Mouse (Mus musculus) urinary bladder, postnatal 25 days (tissue): Measurements from ENCODE around the gene Serpina6.
"Not testable (repeated sequence)": the region's sequence is repeated elsewhere in the genome, so short reads cannot be mapped to it uniquely, and the experiment has no call there.

ENCODE experiments used
- DNase-seq: peaks from one replicate; pipeline ENCODE4 v3.0.0; 2022; ENCODE audit warnings: low spot score

Serpina6 gene

GRCm38 (mm10) chr12:103656848-103657626 is at the start of gene Serpina6:
TSS of gene Serpina6 (minus strand) at chr12:103657212.
- no peak for DNase-seq

- no peak for DNase-seq
Observed at GRCm38 (mm10) chr12:103706113-103706512, 49.1 kb upstream of the Serpina6 start.

- DNase-seq = no peak
Observed at GRCm38 (mm10) chr12:103705547-103705946, 48.5 kb upstream of the Serpina6 start.

- no peak for DNase-seq
Observed at GRCm38 (mm10) chr12:103700144-103700750, 43.2 kb upstream of the Serpina6 start.

- DNase-seq = no peak
Observed at GRCm38 (mm10) chr12:103695429-103695828, 38.4 kb upstream of the Serpina6 start, which contains the start of gene Serpina1f. TSS of gene Serpina1f (minus strand) at chr12:103695529.

GRCm38 (mm10) chr12:103688221-103688814 is 31.3 kb upstream of the Serpina6 start:
- DNase-seq = no peak

- no peak for DNase-seq
Observed at GRCm38 (mm10) chr12:103687021-103687420, 30.0 kb upstream of the Serpina6 start.

- DNase-seq = no peak
Observed at GRCm38 (mm10) chr12:103686050-103686449, 29.0 kb upstream of the Serpina6 start.

GRCm38 (mm10) chr12:103685386-103685785 is 28.4 kb upstream of the Serpina6 start:
- no peak for DNase-seq

GRCm38 (mm10) chr12:103683775-103684174 is 26.8 kb upstream of the Serpina6 start:
- no peak for DNase-seq

- DNase-seq = no peak
Observed at GRCm38 (mm10) chr12:103681739-103682138, 24.7 kb upstream of the Serpina6 start.

GRCm38 (mm10) chr12:103681169-103681568 is 24.2 kb upstream of the Serpina6 start:
- DNase-seq = no peak

- DNase-seq = not testable (repeated sequence)
Observed at GRCm38 (mm10) chr12:103679853-103680252, 22.8 kb upstream of the Serpina6 start.

GRCm38 (mm10) chr12:103676039-103676438 is 19.0 kb upstream of the Serpina6 start, which contains the start of gene Serpina16:
TSS of gene Serpina16 (minus strand) at chr12:103676139.
- no peak for DNase-seq

GRCm38 (mm10) chr12:103673179-103673578 is 16.2 kb upstream of the Serpina6 start:
- no peak for DNase-seq

GRCm38 (mm10) chr12:103671483-103671882 is 14.5 kb upstream of the Serpina6 start:
- no peak for DNase-seq

GRCm38 (mm10) chr12:103670964-103671363 is 14.0 kb upstream of the Serpina6 start:
- DNase-seq = no peak

GRCm38 (mm10) chr12:103670344-103670743 is 13.3 kb upstream of the Serpina6 start:
- no peak for DNase-seq

- no peak for DNase-seq
Observed at GRCm38 (mm10) chr12:103665286-103665685, 8.3 kb upstream of the Serpina6 start.

GRCm38 (mm10) chr12:103662053-103662452 is 5.0 kb upstream of the Serpina6 start:
- DNase-seq = not testable (repeated sequence)

- DNase-seq = no peak
Observed at GRCm38 (mm10) chr12:103660076-103660475, 3.1 kb upstream of the Serpina6 start.

- no peak for DNase-seq
Observed at GRCm38 (mm10) chr12:103659171-103659570, 2.2 kb upstream of the Serpina6 start.

GRCm38 (mm10) chr12:103657991-103658390 is 979 bp upstream of the Serpina6 start:
- DNase-seq = no peak
